Mouse (Mus musculus) liver, embryonic 13.5 days (tissue): ENCODE data around the gene F8a. TPM values are rescaled to one million over a fixed set of nuclear protein-coding genes. Genes with fewer than 3 reads are reported as not detected.
A peak's percentile ranks its signal among the peaks of the same experiment; 100 is the strongest.
"Not testable (repeated sequence)": the region's sequence is repeated elsewhere in the genome, so short reads cannot be mapped to it uniquely, and the experiment has no call there.

Source experiments
- ATAC-seq: fragments of 200-750 bp; cut with Nextera tagmentation; 2 replicates; pipeline ENCODE4 v1.8.0; 2017; ENCODE audit warnings: low read depth, mild to moderate bottlenecking, moderate number of reproducible peaks, moderate library complexity
- DNase-seq: peaks from one replicate; pipeline ENCODE4 v3.0.0; 2022
- H3K27ac ChIP-seq: fragments of 300-500 bp; sonication (generic); 2 replicates; pipeline ENCODE4 v1.5.1; 2015; ENCODE audit warnings: moderate library complexity, mild to moderate bottlenecking, inconsistent platforms
- H3K27me3 ChIP-seq: fragments of 300-500 bp; sonication (generic); 2 replicates; pipeline ENCODE4 v1.6.1; 2015; ENCODE audit warnings: mild to moderate bottlenecking, inconsistent platforms
- H3K36me3 ChIP-seq: fragments of 300-500 bp; sonication (generic); 2 replicates; pipeline ENCODE4 v1.6.1; 2015; ENCODE audit warnings: mild to moderate bottlenecking, inconsistent platforms
- H3K4me1 ChIP-seq: fragments of 300-500 bp; sonication (generic); replicated peaks from 2 replicates; pipeline ENCODE4 v1.6.1; 2015; ENCODE audit warnings: inconsistent platforms
- H3K4me2 ChIP-seq: fragments of 300-500 bp; sonication (generic); 2 replicates; pipeline ENCODE4 v1.6.1; 2015; ENCODE audit warnings: inconsistent platforms, mild to moderate bottlenecking, moderate library complexity
- H3K4me3 ChIP-seq: fragments of 300-500 bp; sonication (generic); replicated peaks from 2 replicates; pipeline ENCODE4 v1.5.1; 2015; ENCODE audit warnings: mild to moderate bottlenecking, inconsistent platforms
- H3K9ac ChIP-seq: fragments of 300-500 bp; sonication (generic); 2 replicates; pipeline ENCODE4 v1.6.1; 2015; ENCODE audit warnings: mild to moderate bottlenecking, inconsistent platforms
- H3K9me3 ChIP-seq: fragments of 300-500 bp; sonication (generic); replicated peaks from 2 replicates; pipeline ENCODE4 v1.6.1; 2016; ENCODE audit warnings: inconsistent platforms
- WGBS: fragments of 180-500 bp; shearing (Covaris S2); methylation state at CpG from one replicate; pipeline ENCODE4 v1.1.7; 2015; ENCODE audit not compliant: insufficient replicate concordance; 5-methylcytosine and 5-hydroxymethylcytosine counted together
- polyA plus RNA-seq: library from polyadenylated mRNA; unstranded; fragments of >200 nt; fragmentation: Nextera tagmentation; extraction: Ambion mirVana; gene quantifications from 2 replicates; pipeline ENCODE4 v1.2.1, GENCODE M21; 2015

F8a gene
- 3.3 and 3.8 TPM in 2 replicates for polyA plus RNA-seq

GRCm38 (mm10) chrX:73227914-73228605 lies at the start of gene F8a:
F8a (plus strand) TSS chrX:73228291.
- peak within 1 kb of the TSS; percentile 73; the same call in 1 of the 2 replicates for H3K27ac ChIP-seq
- 13% methylated on average over 38 of the region's 39 CpGs for WGBS
- H3K4me1 ChIP-seq = peaks cover 7% of the 10 kb centered on the region
- no peaks in the 10 kb centered on the region for H3K36me3 ChIP-seq
- no peaks in the 10 kb centered on the region for H3K9me3 ChIP-seq
- peak within 1 kb of the TSS; percentile 72 for H3K9ac ChIP-seq
- DNase-seq (peak; percentile 55), ATAC-seq (peak; percentile 90)
- peak within 1 kb of the TSS; percentile 80 for H3K4me2 ChIP-seq
- no peaks in the 10 kb centered on the region for H3K27me3 ChIP-seq
- peak within 1 kb of the TSS; percentile 69 for H3K4me3 ChIP-seq

DNA sequence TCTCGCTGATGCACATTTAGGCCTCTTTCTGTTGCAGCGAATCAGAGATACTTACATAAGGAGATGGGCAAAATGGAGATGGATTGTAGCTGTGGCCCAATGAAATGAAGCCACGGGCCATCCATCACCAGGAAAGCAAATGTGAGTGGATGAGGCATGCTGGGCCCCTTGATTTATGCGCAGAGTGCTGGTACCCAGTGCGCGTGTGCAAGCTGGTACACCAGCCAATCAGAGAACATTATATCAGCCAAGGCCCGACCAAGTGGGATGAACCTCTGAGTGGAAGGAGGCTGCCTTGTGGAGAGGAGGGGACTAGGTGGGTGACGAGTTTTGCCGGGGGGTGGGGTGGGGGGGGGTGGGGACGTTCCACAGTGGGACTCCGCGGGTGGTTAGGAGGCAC lies 36.2 kb upstream of the F8a start, which contains the start of gene Xlr3b:
Gene Xlr3b, plus strand, starts transcription at position 274 of the 400 bp plus-strand sequence.
- H3K4me1 ChIP-seq, H3K27me3 ChIP-seq, H3K4me2 ChIP-seq, H3K36me3 ChIP-seq, H3K27ac ChIP-seq, H3K9me3 ChIP-seq, H3K9ac ChIP-seq, H3K4me3 ChIP-seq, ATAC-seq: not testable (repeated sequence)
- WGBS = 63% methylated on average over 9 of the region's 12 CpGs
- DNase-seq = peak; percentile 10

GRCm38 (mm10) chrX:73213819-73214564 lies 14.1 kb upstream of the F8a start, which contains the start of gene Xlr4b:
Xlr4b (plus strand) TSS chrX:73214333.
- H3K4me1 ChIP-seq, H3K27ac ChIP-seq, H3K9me3 ChIP-seq, DNase-seq, H3K4me3 ChIP-seq, H3K4me2 ChIP-seq, H3K27me3 ChIP-seq, ATAC-seq, H3K36me3 ChIP-seq, H3K9ac ChIP-seq: not testable (repeated sequence)
- 55% methylated on average over 18 of the region's 19 CpGs for WGBS

DNA sequence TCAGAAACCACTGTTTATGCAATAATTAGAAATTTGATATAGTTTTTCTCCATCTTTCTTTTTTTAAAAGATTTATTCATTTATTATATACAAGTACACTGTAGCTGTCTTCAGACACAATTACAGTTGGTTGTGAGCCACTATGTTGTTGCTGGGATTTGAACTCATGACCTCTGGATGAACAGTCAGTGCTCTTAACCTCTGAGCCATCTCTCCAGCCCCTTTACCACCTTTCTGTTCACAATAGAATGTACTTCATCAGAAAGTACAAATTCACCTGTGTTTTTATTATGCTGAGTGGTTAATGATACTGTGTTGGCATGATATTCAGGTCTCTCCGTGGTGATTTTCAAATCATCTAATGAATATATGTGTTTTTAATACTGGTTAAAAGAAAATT lies 2.7 kb upstream of the F8a start:
- H3K4me3 ChIP-seq = no peak overlapping the region
- no peak overlapping the region for H3K4me2 ChIP-seq
- DNase-seq = no peak
- no peak for ATAC-seq
- no peaks in the 10 kb centered on the region for H3K27me3 ChIP-seq
- no peak overlapping the region for H3K27ac ChIP-seq
- peaks cover 7% of the 10 kb centered on the region for H3K4me1 ChIP-seq
- H3K9ac ChIP-seq = no peak overlapping the region
- H3K36me3 ChIP-seq = no peaks in the 10 kb centered on the region
- 37% methylated on average over 1 of the region's 1 CpGs for WGBS
- H3K9me3 ChIP-seq = no peaks in the 10 kb centered on the region

GRCm38 (mm10) chrX:73228606-73229214 lies 619 bp downstream of the F8a start:
- 13% methylated on average over 47 of the region's 51 CpGs for WGBS
- Histone ChIP-seq H3K36me3 (no peaks in the 10 kb centered on the region), H3K4me2 (peak overlapping the region; percentile 80), H3K4me3 (peak overlapping the region; percentile 69), H3K27me3 (no peaks in the 10 kb centered on the region), H3K9ac (peak overlapping the region; percentile 72), H3K4me1 (peaks cover 7% of the 10 kb centered on the region), H3K27ac (peak overlapping the region; percentile 73; the same call in 1 of the 2 replicates), H3K9me3 (no peaks in the 10 kb centered on the region)
- DNase-seq (peak; percentile 11), ATAC-seq (peak; percentile 49)

DNA sequence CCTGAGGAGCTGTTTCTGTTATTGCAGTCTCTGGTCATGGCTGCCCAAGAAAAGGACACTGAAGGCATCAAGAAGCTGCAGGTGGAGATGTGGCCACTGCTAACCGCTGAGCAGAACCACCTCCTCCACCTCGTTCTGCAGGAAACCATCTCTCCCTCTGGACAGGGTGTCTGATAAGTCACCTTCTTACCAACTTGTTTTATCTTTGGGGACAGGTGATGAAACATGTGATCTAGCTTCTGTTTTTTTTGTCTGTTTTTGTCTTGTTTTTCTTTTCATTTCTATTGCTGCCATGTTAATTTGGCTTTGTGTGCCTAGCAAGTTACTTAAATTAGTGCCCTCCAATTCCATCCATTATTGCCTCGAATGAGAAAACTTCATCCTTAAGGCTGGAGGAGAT lies 1.2 kb downstream of the F8a start:
- DNase-seq = no peak
- Histone ChIP-seq H3K4me3 (peak overlapping the region; percentile 69), H3K9ac (peak overlapping the region; percentile 72; the same call in 1 of the 2 replicates), H3K9me3 (no peaks in the 10 kb centered on the region), H3K27me3 (no peaks in the 10 kb centered on the region), H3K27ac (no peak overlapping the region), H3K36me3 (no peaks in the 10 kb centered on the region), H3K4me1 (peaks cover 7% of the 10 kb centered on the region), H3K4me2 (peak overlapping the region; percentile 80)
- no peak for ATAC-seq
- WGBS = 27% methylated on average over 3 of the region's 3 CpGs

- not testable (repeated sequence) for H3K36me3 ChIP-seq, H3K27me3 ChIP-seq, H3K4me2 ChIP-seq, H3K9ac ChIP-seq, ATAC-seq, H3K9me3 ChIP-seq, H3K4me3 ChIP-seq, H3K4me1 ChIP-seq, DNase-seq, H3K27ac ChIP-seq
- 62% methylated on average over 14 of the region's 14 CpGs for WGBS
Measured at GRCm38 (mm10) chrX:73242821-73243325, 14.8 kb downstream of the F8a start, which contains the start of gene Xlr4c. Xlr4c (minus strand) TSS chrX:73243130.

DNA sequence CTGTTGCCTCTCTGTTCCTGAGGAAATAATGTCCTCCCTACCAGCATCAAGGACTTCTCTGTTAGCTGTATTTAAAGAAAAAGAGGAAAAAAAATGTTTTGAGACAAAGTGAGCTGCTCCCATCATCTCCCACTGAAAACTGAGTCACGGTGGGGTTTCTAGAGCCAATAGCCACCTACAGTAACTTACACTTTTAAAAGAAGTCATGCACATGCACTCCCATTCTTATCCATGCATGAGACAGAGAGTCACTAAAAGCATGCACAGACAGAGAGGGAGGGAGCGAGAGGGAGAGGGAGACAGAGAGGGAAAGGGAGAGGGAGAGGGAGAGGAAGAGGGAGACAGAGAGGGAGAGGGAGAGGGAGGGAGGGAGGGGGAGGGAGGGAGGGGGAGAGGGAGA lies 34.3 kb downstream of the F8a start:
- H3K4me1 ChIP-seq, H3K4me2 ChIP-seq, ATAC-seq, H3K9me3 ChIP-seq, H3K9ac ChIP-seq, H3K36me3 ChIP-seq, H3K27ac ChIP-seq, H3K27me3 ChIP-seq, H3K4me3 ChIP-seq, DNase-seq: not testable (repeated sequence)
- 63% methylated on average over 1 of the region's 2 CpGs for WGBS

DNA sequence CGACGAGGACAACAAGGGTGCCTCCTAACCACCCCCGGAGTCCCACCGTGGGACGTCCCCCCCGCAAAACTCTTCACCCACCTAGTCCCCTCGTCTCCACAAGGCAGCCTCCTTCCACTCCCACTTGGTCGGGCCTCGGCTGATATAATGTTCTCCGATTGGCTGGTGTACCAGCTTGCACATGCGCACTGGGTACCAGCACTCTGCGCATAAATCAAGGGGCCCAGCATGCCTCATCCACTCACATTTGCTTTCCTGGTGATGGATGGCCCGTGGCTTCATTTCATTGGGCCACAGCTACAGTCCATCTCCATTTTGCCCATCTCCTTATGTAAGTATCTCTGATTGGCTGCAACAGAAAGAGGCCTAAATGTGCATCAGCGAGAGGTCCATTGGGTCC lies 37.2 kb downstream of the F8a start, which contains the start of gene Xlr3c:
Gene Xlr3c, minus strand, starts transcription at position 121 of the 400 bp plus-strand sequence.
- not testable (repeated sequence) for H3K9me3 ChIP-seq, H3K27ac ChIP-seq, H3K27me3 ChIP-seq, ATAC-seq, H3K36me3 ChIP-seq, H3K4me3 ChIP-seq, H3K9ac ChIP-seq, DNase-seq, H3K4me1 ChIP-seq, H3K4me2 ChIP-seq
- 74% methylated on average over 14 of the region's 14 CpGs for WGBS
